Mouse (Mus musculus) lung, postnatal 0 days (tissue): ENCODE measurements around the gene Ywhag.

Source experiments
- CTCF ChIP-seq: IDR thresholded peaks from 2 replicates; pipeline ENCODE4 v1.5.1; 2016; ENCODE audit warnings: antibody characterized with exemption, mild to moderate bottlenecking
- EP300 ChIP-seq: IDR thresholded peaks from 2 replicates; pipeline ENCODE4 v1.6.1; 2016; ENCODE audit warnings: antibody characterized with exemption, mild to moderate bottlenecking, control low read depth

DNA sequence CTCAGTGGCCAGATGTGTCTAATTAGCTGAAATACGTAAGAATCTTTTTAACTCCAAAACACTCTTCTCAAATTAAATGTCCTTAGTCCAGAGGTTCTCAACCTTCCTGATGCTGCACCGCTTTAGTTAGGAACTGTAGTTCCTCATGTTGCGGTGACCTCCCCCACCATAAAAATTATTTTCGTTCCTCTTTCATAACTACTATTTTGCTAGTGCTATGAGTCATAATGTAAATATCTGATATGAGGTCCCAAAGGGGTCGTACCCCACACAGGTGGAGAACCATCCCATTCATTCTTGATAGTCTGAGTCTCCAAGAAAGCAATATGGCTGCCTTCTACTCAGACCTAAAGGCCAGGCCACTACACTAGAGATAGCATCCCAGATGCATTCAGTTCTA, 63.9 kb downstream of the Ywhag start:
- TF ChIP-seq CTCF (no peak), EP300 (no peak)
